Mouse (Mus musculus): ENCODE data around the gene Pcna. TPM values are rescaled to one million over a fixed set of nuclear protein-coding genes. Genes with fewer than 3 reads are reported as not detected.
A peak's percentile ranks its signal among the peaks of the same experiment; 100 is the strongest.

The Pcna gene
- polyA plus RNA-seq, 1 experiment from 2014 or later, result 339 TPM

- 34% methylated on average over 12 of the region's 12 CpGs for WGBS
- Histone ChIP-seq H3K4me2 (no peak overlapping the region; the same call in 1 of the 2 replicates), H3K27ac (ENCODE audit: low read depth) (peak overlapping the region; percentile 78), H3K4me3 (ENCODE audit: low read depth, low read length) (no peak overlapping the region), H3K4me1 (ENCODE audit: insufficient read depth) (peaks cover 8% of the 10 kb centered on the region; the same call in 1 of the 2 replicates), H3K9me3 (ENCODE audit: low read depth, low read length) (no peaks in the 10 kb centered on the region), H3K27me3 (ENCODE audit: insufficient read depth, low read length) (no peaks in the 10 kb centered on the region), H3K36me3 (ENCODE audit: insufficient read depth) (no peaks in the 10 kb centered on the region), H3K9ac (no peak overlapping the region)
- ATAC-seq (ENCODE audit: insufficient read depth), result no peak
- TF ChIP-seq CTCF (IDR thresholded peaks at IDR 0.05; ENCODE audit: low read depth), result no peak
- DNase-seq, result no peak
These were observed 29.5 kb upstream of the Pcna start for GRCm38 (mm10) chr2:132282453-132283174.

- Histone ChIP-seq H3K36me3 (ENCODE audit: insufficient read depth) (no peaks in the 10 kb centered on the region), H3K27ac (ENCODE audit: low read depth) (no peak overlapping the region), H3K9ac (no peak overlapping the region), H3K9me3 (ENCODE audit: low read depth, low read length) (no peaks in the 10 kb centered on the region), H3K4me3 (ENCODE audit: low read depth, low read length) (no peak overlapping the region), H3K4me1 (ENCODE audit: insufficient read depth) (peaks cover 8% of the 10 kb centered on the region; the same call in 1 of the 2 replicates), H3K4me2 (no peak overlapping the region), H3K27me3 (ENCODE audit: insufficient read depth, low read length) (no peaks in the 10 kb centered on the region)
- TF ChIP-seq CTCF (IDR thresholded peaks at IDR 0.05; ENCODE audit: low read depth), result no peak
- WGBS, result 57% methylated on average over 10 of the region's 10 CpGs
- peak; percentile 55 for DNase-seq
- no peak for ATAC-seq (ENCODE audit: insufficient read depth)
These were observed 28.7 kb upstream of the Pcna start for GRCm38 (mm10) chr2:132281560-132282452.

GRCm38 (mm10) chr2:132280518-132281120 lies 27.5 kb upstream of the Pcna start:
- no peaks in the 10 kb centered on the region for H3K36me3 ChIP-seq (ENCODE audit: insufficient read depth)
- H3K4me2 ChIP-seq, result no peak overlapping the region
- H3K9ac ChIP-seq, result no peak overlapping the region
- 81% methylated on average over 10 of the region's 10 CpGs for WGBS
- H3K4me1 ChIP-seq (ENCODE audit: insufficient read depth), result peaks cover 8% of the 10 kb centered on the region; the same call in 1 of the 2 replicates
- no peak overlapping the region for H3K4me3 ChIP-seq (ENCODE audit: low read depth, low read length)
- TF ChIP-seq CTCF (IDR thresholded peaks at IDR 0.05; ENCODE audit: low read depth), result no peak
- no peak for ATAC-seq (ENCODE audit: insufficient read depth)
- H3K27me3 ChIP-seq (ENCODE audit: insufficient read depth, low read length), result no peaks in the 10 kb centered on the region
- no peak overlapping the region for H3K27ac ChIP-seq (ENCODE audit: low read depth)
- no peak for DNase-seq
- H3K9me3 ChIP-seq (ENCODE audit: low read depth, low read length), result no peaks in the 10 kb centered on the region

GRCm38 (mm10) chr2:132279978-132280377 lies 26.9 kb upstream of the Pcna start:
- WGBS, result 64% methylated on average over 4 of the region's 4 CpGs
- Histone ChIP-seq H3K4me2 (no peak overlapping the region), H3K9me3 (ENCODE audit: low read depth, low read length) (no peaks in the 10 kb centered on the region), H3K9ac (no peak overlapping the region), H3K4me3 (ENCODE audit: low read depth, low read length) (no peak overlapping the region), H3K27ac (ENCODE audit: low read depth) (no peak overlapping the region), H3K36me3 (ENCODE audit: insufficient read depth) (no peaks in the 10 kb centered on the region), H3K4me1 (ENCODE audit: insufficient read depth) (peaks cover 8% of the 10 kb centered on the region; the same call in 1 of the 2 replicates), H3K27me3 (ENCODE audit: insufficient read depth, low read length) (no peaks in the 10 kb centered on the region)
- DNase-seq (no peak), ATAC-seq (ENCODE audit: insufficient read depth) (no peak)
- TF ChIP-seq CTCF (IDR thresholded peaks at IDR 0.05; ENCODE audit: low read depth), result no peak

- no peaks in the 10 kb centered on the region for H3K27me3 ChIP-seq (ENCODE audit: insufficient read depth, low read length)
These were observed 26.3 kb upstream of the Pcna start for GRCm38 (mm10) chr2:132279336-132279882.

GRCm38 (mm10) chr2:132278273-132278853 lies 25.2 kb upstream of the Pcna start:
- Histone ChIP-seq H3K4me2 (no peak overlapping the region), H3K4me3 (ENCODE audit: low read depth, low read length) (no peak overlapping the region), H3K27ac (ENCODE audit: low read depth) (no peak overlapping the region), H3K9ac (no peak overlapping the region), H3K36me3 (ENCODE audit: insufficient read depth) (no peaks in the 10 kb centered on the region), H3K4me1 (ENCODE audit: insufficient read depth) (peaks cover 6% of the 10 kb centered on the region; the same call in 1 of the 2 replicates), H3K9me3 (ENCODE audit: low read depth, low read length) (no peaks in the 10 kb centered on the region), H3K27me3 (ENCODE audit: insufficient read depth, low read length) (no peaks in the 10 kb centered on the region)
- no peak for TF ChIP-seq CTCF (IDR thresholded peaks at IDR 0.05; ENCODE audit: low read depth)
- ATAC-seq (ENCODE audit: insufficient read depth), result no peak
- no peak for DNase-seq
- WGBS, result 72% methylated on average over 8 of the region's 8 CpGs

More at GRCm38 (mm10) chr2:132279336-132279882, 26.3 kb upstream of the Pcna start:
- Histone ChIP-seq H3K36me3 (ENCODE audit: insufficient read depth) (no peaks in the 10 kb centered on the region), H3K4me2 (no peak overlapping the region), H3K4me1 (ENCODE audit: insufficient read depth) (peaks cover 8% of the 10 kb centered on the region; the same call in 1 of the 2 replicates), H3K4me3 (ENCODE audit: low read depth, low read length) (no peak overlapping the region), H3K9ac (no peak overlapping the region), H3K27ac (ENCODE audit: low read depth) (no peak overlapping the region), H3K9me3 (ENCODE audit: low read depth, low read length) (no peaks in the 10 kb centered on the region)
- 62% methylated on average over 3 of the region's 3 CpGs for WGBS
- DNase-seq (no peak), ATAC-seq (ENCODE audit: insufficient read depth) (no peak)
- no peak for TF ChIP-seq CTCF (IDR thresholded peaks at IDR 0.05; ENCODE audit: low read depth)

All from lung, embryonic 14.5 days (tissue).